Mouse (Mus musculus) heart, postnatal 0 days (tissue): ENCODE results near the gene Pou2f3. TPM values are rescaled to one million over a fixed set of nuclear protein-coding genes. Genes with fewer than 3 reads are reported as not detected.

Source experiments
- ATAC-seq: fragments of 200-750 bp; cut with Nextera tagmentation; 2 replicates; pipeline ENCODE4 v1.8.0; 2017; ENCODE audit warnings: low read depth, moderate number of reproducible peaks, moderate library complexity; ENCODE audit not compliant: insufficient read depth
- DNase-seq: peaks from one replicate; pipeline ENCODE4 v3.0.0-alpha.2; 2016; ENCODE audit warnings: low spot score
- H3K27ac ChIP-seq: fragments of 300-500 bp; sonication (generic); 2 replicates; pipeline ENCODE4 v1.5.1; 2014; ENCODE audit warnings: low read depth, mild to moderate bottlenecking
- H3K27me3 ChIP-seq: fragments of 300-500 bp; sonication (generic); 2 replicates; pipeline ENCODE4 v1.6.1; 2014; ENCODE audit warnings: low read length, mixed read lengths; ENCODE audit not compliant: control insufficient read depth, insufficient read depth
- H3K36me3 ChIP-seq: fragments of 300-500 bp; sonication (generic); replicated peaks from 2 replicates; pipeline ENCODE4 v1.6.1; 2014; ENCODE audit warnings: low read length, mixed read lengths; ENCODE audit not compliant: control insufficient read depth, insufficient read depth
- H3K4me1 ChIP-seq: fragments of 300-500 bp; sonication (generic); 2 replicates; pipeline ENCODE4 v1.6.1; 2014; ENCODE audit warnings: antibody characterized with exemption; ENCODE audit not compliant: control insufficient read depth, insufficient read depth
- H3K4me2 ChIP-seq: fragments of 300-500 bp; sonication (generic); 2 replicates; pipeline ENCODE4 v1.6.1; 2014; ENCODE audit warnings: low read depth, mild to moderate bottlenecking, low read length, moderate library complexity
- H3K4me3 ChIP-seq: fragments of 300-500 bp; sonication (generic); 2 replicates; pipeline ENCODE4 v1.5.1; 2014; ENCODE audit warnings: low read depth, low read length
- H3K9ac ChIP-seq: fragments of 300-500 bp; sonication (generic); replicated peaks from 2 replicates; pipeline ENCODE4 v1.6.1; 2014; ENCODE audit warnings: low read depth, low read length, mixed read lengths
- H3K9me3 ChIP-seq: fragments of 300-500 bp; sonication (generic); replicated peaks from 2 replicates; pipeline ENCODE4 v1.6.1; 2016; ENCODE audit warnings: low read length; ENCODE audit not compliant: control insufficient read depth
- CTCF ChIP-seq: IDR thresholded peaks from 2 replicates; pipeline ENCODE4 v1.5.1; 2016; ENCODE audit warnings: antibody characterized with exemption, control low read depth, low read depth
- EP300 ChIP-seq: IDR thresholded peaks from 2 replicates; pipeline ENCODE4 v1.6.1; 2016; ENCODE audit warnings: antibody characterized with exemption, low read depth
- WGBS: fragments of 180-500 bp; shearing (Covaris S2); extraction: QIAGEN DNeasy Blood & Tissue Kit; methylation state at CpG from one replicate; pipeline ENCODE4 v1.1.7; 2014; 5-methylcytosine and 5-hydroxymethylcytosine counted together
- polyA plus RNA-seq: library from polyadenylated mRNA; unstranded; fragments of >200 nt; fragmentation: Nextera tagmentation; extraction: Ambion mirVana; gene quantifications from 2 replicates; pipeline ENCODE4 v1.2.1, GENCODE M21; 2015
- total RNA-seq: library from RNA; depleted of rRNA; stranded (reverse); fragments of >200 nt; gene quantifications from 2 replicates; pipeline ENCODE4 v1.2.3, GENCODE M21; 2014; ENCODE audit warnings: low replicate concordance

Pou2f3 gene
- total and polyA plus RNA-seq, 2 experiments from 2014 or later: 0.08 TPM; not detected in 1

DNA sequence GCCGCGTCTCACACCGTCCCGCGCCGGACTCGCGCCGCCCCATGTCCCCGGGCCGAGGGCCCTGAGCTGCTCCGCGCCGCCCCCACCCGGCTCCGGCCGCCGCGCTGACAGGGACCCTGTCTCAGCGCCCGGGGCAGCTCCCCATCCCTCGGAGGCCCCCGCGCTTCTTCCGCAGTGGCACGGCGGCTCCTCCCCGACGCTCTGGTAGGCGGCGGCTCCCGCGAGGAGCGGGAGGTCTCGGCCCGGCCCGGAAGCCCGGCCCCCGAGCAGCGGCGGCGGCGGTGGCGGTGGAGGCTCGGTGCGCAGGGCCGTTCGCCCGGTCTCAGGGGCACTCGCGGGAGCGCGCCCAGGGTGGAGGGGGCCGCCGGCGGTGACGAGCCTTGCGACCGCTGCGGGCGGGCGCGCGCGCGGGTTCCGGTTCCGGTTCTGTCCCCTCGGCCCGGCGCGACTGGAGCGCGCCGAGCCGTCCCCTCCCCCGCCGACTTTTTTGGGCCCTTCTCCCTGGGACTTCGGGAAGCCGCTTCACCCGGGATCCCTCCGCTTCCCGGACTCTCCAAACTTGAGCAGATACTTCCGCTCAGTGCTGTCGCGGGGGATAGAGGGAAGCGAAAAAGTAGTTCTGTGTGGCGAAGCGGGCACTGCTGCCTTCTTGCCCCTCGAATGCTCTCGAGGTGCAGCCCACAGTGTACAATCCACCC, 104.4 kb downstream of the Pou2f3 start:
- H3K27ac ChIP-seq: peak overlapping the region; percentile 97
- TF ChIP-seq EP300 (peak; percentile 61), CTCF (no peak)
- under 1% methylated on average over 59 of the region's 91 CpGs for WGBS
- no peaks in the 10 kb centered on the region for H3K36me3 ChIP-seq
- H3K9me3 ChIP-seq: no peaks in the 10 kb centered on the region
- peak overlapping the region; percentile 82 for H3K4me2 ChIP-seq
- H3K4me3 ChIP-seq: peak overlapping the region; percentile 92
- ATAC-seq (peak; percentile 77), DNase-seq (peak; percentile 95)
- H3K4me1 ChIP-seq: peaks cover 27% of the 10 kb centered on the region
- no peaks in the 10 kb centered on the region for H3K27me3 ChIP-seq
- H3K9ac ChIP-seq: peak overlapping the region; percentile 95

GRCm38 (mm10) chr9:43104873-43105663, 105.1 kb downstream of the Pou2f3 start:
- under 1% methylated on average over 40 of the region's 40 CpGs for WGBS
- H3K27ac ChIP-seq: peak overlapping the region; percentile 97
- no peaks in the 10 kb centered on the region for H3K9me3 ChIP-seq
- ATAC-seq (no peak), DNase-seq (peak; percentile 40)
- no peaks in the 10 kb centered on the region for H3K36me3 ChIP-seq
- no peaks in the 10 kb centered on the region for H3K27me3 ChIP-seq
- TF ChIP-seq EP300: no peak
- TF ChIP-seq CTCF: no peak
- peak overlapping the region; percentile 92 for H3K4me3 ChIP-seq
- H3K4me1 ChIP-seq: peaks cover 28% of the 10 kb centered on the region
- H3K9ac ChIP-seq: peak overlapping the region; percentile 95
- peak overlapping the region; percentile 82 for H3K4me2 ChIP-seq

DNA sequence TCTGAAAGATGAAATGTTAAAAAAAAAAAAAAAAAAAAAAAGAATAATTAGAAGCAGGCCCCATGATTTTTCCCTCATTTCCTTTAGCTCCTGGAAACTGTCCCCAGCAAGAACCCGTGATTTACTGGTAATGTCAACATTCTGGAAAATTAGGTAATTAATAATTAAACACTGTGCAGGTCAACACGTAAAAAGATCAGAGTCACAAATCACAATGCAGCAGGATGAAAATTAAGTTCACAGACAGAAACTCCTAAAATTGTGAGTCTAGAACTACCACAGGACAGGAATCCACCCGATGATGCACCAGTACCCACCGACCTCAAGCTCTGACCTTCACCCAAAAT, 105.7 kb downstream of the Pou2f3 start:
- Histone ChIP-seq H3K36me3 (no peaks in the 10 kb centered on the region), H3K27ac (peak overlapping the region; percentile 97), H3K9ac (peak overlapping the region; percentile 95), H3K27me3 (no peaks in the 10 kb centered on the region), H3K4me2 (peak overlapping the region; percentile 82), H3K4me1 (peaks cover 28% of the 10 kb centered on the region), H3K4me3 (peak overlapping the region; percentile 92), H3K9me3 (no peaks in the 10 kb centered on the region)
- TF ChIP-seq EP300 (no peak), CTCF (no peak)
- DNase-seq (peak; percentile 32), ATAC-seq (no peak)
- WGBS: 3% methylated on average over 4 of the region's 4 CpGs

- Histone ChIP-seq H3K27me3 (no peaks in the 10 kb centered on the region), H3K9ac (peak overlapping the region; percentile 95; the same call in 1 of the 2 replicates), H3K4me1 (peaks cover 30% of the 10 kb centered on the region), H3K4me3 (peak overlapping the region; percentile 92), H3K9me3 (no peaks in the 10 kb centered on the region), H3K4me2 (peak overlapping the region; percentile 82), H3K27ac (peak overlapping the region; percentile 97), H3K36me3 (no peaks in the 10 kb centered on the region)
- TF ChIP-seq CTCF: no peak
- TF ChIP-seq EP300: no peak
- no peak for ATAC-seq
- WGBS: 13% methylated on average over 4 of the region's 4 CpGs
- DNase-seq: peak; percentile 25
These were observed 106.4 kb downstream of the Pou2f3 start for GRCm38 (mm10) chr9:43103675-43104299.

DNA sequence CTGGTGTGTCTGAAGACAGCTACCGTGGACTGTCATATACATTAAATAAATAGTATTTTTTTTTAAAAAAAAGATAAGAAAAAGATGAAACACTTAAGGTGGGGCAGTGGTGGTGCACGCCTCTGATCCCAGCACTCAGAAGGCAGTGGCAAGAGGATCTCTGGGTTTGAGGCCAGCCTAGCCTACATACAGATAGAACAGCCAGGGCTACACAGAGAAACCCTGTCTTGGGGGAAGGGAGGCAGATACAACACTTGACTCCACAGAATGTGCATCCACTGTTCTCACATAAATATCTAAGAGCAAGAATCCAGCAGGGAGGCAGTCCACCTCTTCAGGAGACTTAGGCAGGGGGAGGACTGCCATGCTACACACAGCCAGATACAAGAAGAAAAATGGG, 107.2 kb downstream of the Pou2f3 start:
- H3K4me3 ChIP-seq: peak overlapping the region; percentile 92
- ATAC-seq: no peak
- WGBS: 84% methylated on average over 2 of the region's 2 CpGs
- H3K4me2 ChIP-seq: peak overlapping the region; percentile 82
- H3K36me3 ChIP-seq: no peaks in the 10 kb centered on the region
- peaks cover 31% of the 10 kb centered on the region for H3K4me1 ChIP-seq
- no peaks in the 10 kb centered on the region for H3K9me3 ChIP-seq
- no peak for TF ChIP-seq CTCF
- TF ChIP-seq EP300: no peak
- peak overlapping the region; percentile 65; the same call in 1 of the 2 replicates for H3K27ac ChIP-seq
- H3K9ac ChIP-seq: peak overlapping the region; percentile 40; the same call in 1 of the 2 replicates
- no peaks in the 10 kb centered on the region for H3K27me3 ChIP-seq
- DNase-seq: no peak
